Mouse (Mus musculus): Measurements from ENCODE around the gene Gars.

GRCm38 (mm10) chr6:55045326-55045725, 7.5 kb downstream of the Gars start:
- TF ChIP-seq POLR2A (IDR thresholded peaks at IDR 0.05; ENCODE audit: insufficient read length, low read depth) (no peak), POLR2AphosphoS2 (IDR thresholded peaks at IDR 0.05; ENCODE audit: insufficient read length, low read depth) (no peak), MAX (IDR thresholded peaks at IDR 0.05; ENCODE audit: low read depth) (no peak), MYOD1 (IDR thresholded peaks at IDR 0.05; ENCODE audit: control insufficient read depth in 1 of 3, insufficient read length in 2 of 3, low read depth in 2 of 3) (no peak), MYOG (IDR thresholded peaks at IDR 0.05; ENCODE audit: control insufficient read depth in 1 of 3, insufficient read depth in 1 of 3, insufficient read length in 2 of 3, low read depth in 2 of 3) (no peak), E2F4 (IDR thresholded peaks at IDR 0.05; ENCODE audit: insufficient read depth) (no peak), SRF (IDR thresholded peaks at IDR 0.05; ENCODE audit: control insufficient read depth, insufficient read length, low read depth) (no peak)
